Mouse (Mus musculus): ENCODE measurements around the gene 1520401A03Rik. TPM values are rescaled to one million over a fixed set of nuclear protein-coding genes. Genes with fewer than 3 reads are reported as not detected.

1520401A03Rik gene
- total and polyA plus RNA-seq, 2 experiments from 2014 or later = 0.26 TPM; not detected in 1

- Histone ChIP-seq H3K4me1 (ENCODE audit: insufficient read depth, low read length) (peaks cover 19% of the 10 kb centered on the region), H3K4me3 (ENCODE audit: low read length) (peak within 1 kb of the TSS; percentile 66), H3K4me2 (ENCODE audit: low read depth, low read length) (peak within 1 kb of the TSS; percentile 75), H3K27me3 (ENCODE audit: insufficient read depth, low read length) (peaks cover 3% of the 10 kb centered on the region; the same call in 1 of the 2 replicates), H3K36me3 (ENCODE audit: insufficient read depth, low read length) (0 out of 2 replicates have a peak, but pooled peaks cover 4% of the 10 kb centered on the region), H3K9me3 (ENCODE audit: low read length) (no peaks in the 10 kb centered on the region), H3K9ac (replicated peaks; ENCODE audit: low read length) (peak within 1 kb of the TSS; percentile 63), H3K27ac (peak within 1 kb of the TSS; percentile 82)
- DNase-seq (ENCODE audit: low spot score) (peak; percentile 98), ATAC-seq (peak; percentile 95)
- peak; percentile 43; the same call in 1 of the 2 replicates for TF ChIP-seq CTCF (IDR thresholded peaks at IDR 0.05; ENCODE audit: low read depth)
- under 1% methylated on average over 45 of the region's 45 CpGs for WGBS
Measured at GRCm38 (mm10) chr17:23673424-23674073, 49.0 kb downstream of the 1520401A03Rik start, which contains the start of the genes Hcfc1r1 and Thoc6. Hcfc1r1 (plus strand) TSS chr17:23673596. Thoc6 (minus strand) TSS chr17:23673882.

GRCm38 (mm10) chr17:23672761-23673160 lies 49.8 kb downstream of the 1520401A03Rik start:
- H3K4me3 ChIP-seq (ENCODE audit: low read length) = peak overlapping the region; percentile 66
- DNase-seq (ENCODE audit: low spot score) = no peak
- no peaks in the 10 kb centered on the region for H3K9me3 ChIP-seq (ENCODE audit: low read length)
- no peaks in the 10 kb centered on the region; the same call in 1 of the 2 replicates for H3K27me3 ChIP-seq (ENCODE audit: insufficient read depth, low read length)
- no peak overlapping the region; the same call in 1 of the 2 replicates for H3K9ac ChIP-seq (replicated peaks; ENCODE audit: low read length)
- H3K27ac ChIP-seq = no peak overlapping the region
- H3K36me3 ChIP-seq (ENCODE audit: insufficient read depth, low read length) = 0 out of 2 replicates have a peak, but pooled peaks cover 7% of the 10 kb centered on the region
- WGBS = 70% methylated on average over 3 of the region's 3 CpGs
- TF ChIP-seq CTCF (IDR thresholded peaks at IDR 0.05; ENCODE audit: low read depth) = no peak
- H3K4me1 ChIP-seq (ENCODE audit: insufficient read depth, low read length) = peaks cover 19% of the 10 kb centered on the region
- no peak for ATAC-seq
- H3K4me2 ChIP-seq (ENCODE audit: low read depth, low read length) = peak overlapping the region; percentile 75

- H3K27ac ChIP-seq = no peak overlapping the region
- 95% methylated on average over 3 of the region's 3 CpGs for WGBS
- no peak overlapping the region for H3K4me2 ChIP-seq (ENCODE audit: low read depth, low read length)
- H3K9me3 ChIP-seq (ENCODE audit: low read length) = no peaks in the 10 kb centered on the region
- H3K4me1 ChIP-seq (ENCODE audit: insufficient read depth, low read length) = peaks cover 17% of the 10 kb centered on the region
- no peak for TF ChIP-seq CTCF (IDR thresholded peaks at IDR 0.05; ENCODE audit: low read depth)
- H3K9ac ChIP-seq (replicated peaks; ENCODE audit: low read length) = no peak overlapping the region
- ATAC-seq (no peak), DNase-seq (ENCODE audit: low spot score) (no peak)
- H3K4me3 ChIP-seq (ENCODE audit: low read length) = no peak overlapping the region
- H3K36me3 ChIP-seq (ENCODE audit: insufficient read depth, low read length) = 0 out of 2 replicates have a peak, but pooled peaks cover 13% of the 10 kb centered on the region
- no peaks in the 10 kb centered on the region for H3K27me3 ChIP-seq (ENCODE audit: insufficient read depth, low read length)
Measured at GRCm38 (mm10) chr17:23671519-23671918, 51.1 kb downstream of the 1520401A03Rik start.

- ATAC-seq (no peak), DNase-seq (ENCODE audit: low spot score) (no peak)
- Histone ChIP-seq H3K27ac (no peak overlapping the region), H3K36me3 (ENCODE audit: insufficient read depth, low read length) (0 out of 2 replicates have a peak, but pooled peaks cover 13% of the 10 kb centered on the region), H3K4me1 (ENCODE audit: insufficient read depth, low read length) (peaks cover 12% of the 10 kb centered on the region), H3K9me3 (ENCODE audit: low read length) (no peaks in the 10 kb centered on the region), H3K4me2 (ENCODE audit: low read depth, low read length) (no peak overlapping the region), H3K9ac (replicated peaks; ENCODE audit: low read length) (no peak overlapping the region), H3K27me3 (ENCODE audit: insufficient read depth, low read length) (no peaks in the 10 kb centered on the region), H3K4me3 (ENCODE audit: low read length) (no peak overlapping the region)
- WGBS = 86% methylated on average over 7 of the region's 7 CpGs
- TF ChIP-seq CTCF (IDR thresholded peaks at IDR 0.05; ENCODE audit: low read depth) = no peak
Measured at GRCm38 (mm10) chr17:23670516-23671074, 52.0 kb downstream of the 1520401A03Rik start.

- TF ChIP-seq CTCF (IDR thresholded peaks at IDR 0.05; ENCODE audit: low read depth) = no peak
- H3K27ac ChIP-seq = no peak overlapping the region
- ATAC-seq (no peak), DNase-seq (ENCODE audit: low spot score) (no peak)
- peaks cover 15% of the 10 kb centered on the region for H3K27me3 ChIP-seq (ENCODE audit: insufficient read depth, low read length)
- WGBS = 78% methylated on average over 14 of the region's 14 CpGs
- H3K4me2 ChIP-seq (ENCODE audit: low read depth, low read length) = no peak overlapping the region
- H3K4me3 ChIP-seq (ENCODE audit: low read length) = no peak overlapping the region
- 0 out of 2 replicates have a peak, but pooled peaks cover 13% of the 10 kb centered on the region for H3K36me3 ChIP-seq (ENCODE audit: insufficient read depth, low read length)
- H3K9me3 ChIP-seq (ENCODE audit: low read length) = no peaks in the 10 kb centered on the region
- H3K4me1 ChIP-seq (ENCODE audit: insufficient read depth, low read length) = no peaks in the 10 kb centered on the region
- no peak overlapping the region for H3K9ac ChIP-seq (replicated peaks; ENCODE audit: low read length)
Measured at GRCm38 (mm10) chr17:23665511-23665910, 57.1 kb downstream of the 1520401A03Rik start.

- Histone ChIP-seq H3K27ac (no peak overlapping the region), H3K27me3 (ENCODE audit: insufficient read depth, low read length) (peaks cover 24% of the 10 kb centered on the region), H3K4me2 (ENCODE audit: low read depth, low read length) (no peak overlapping the region), H3K9ac (replicated peaks; ENCODE audit: low read length) (no peak overlapping the region), H3K4me3 (ENCODE audit: low read length) (no peak overlapping the region), H3K9me3 (ENCODE audit: low read length) (no peaks in the 10 kb centered on the region), H3K4me1 (ENCODE audit: insufficient read depth, low read length) (0 out of 2 replicates have a peak, but pooled peaks cover 3% of the 10 kb centered on the region), H3K36me3 (ENCODE audit: insufficient read depth, low read length) (0 out of 2 replicates have a peak, but pooled peaks cover 13% of the 10 kb centered on the region)
- 19% methylated on average over 5 of the region's 5 CpGs for WGBS
- DNase-seq (ENCODE audit: low spot score) (peak; percentile 73), ATAC-seq (0 out of 2 replicates have a peak, but pooled peaks have one; percentile 6)
- peak; percentile 85 for TF ChIP-seq CTCF (IDR thresholded peaks at IDR 0.05; ENCODE audit: low read depth)
Measured at GRCm38 (mm10) chr17:23664556-23665021, 58.0 kb downstream of the 1520401A03Rik start.

Measured in hindbrain, postnatal 0 days (tissue).